Mouse (Mus musculus) G1E (cell line): Measurements from ENCODE around the gene Sh3rf1. TPM values are rescaled to one million over a fixed set of nuclear protein-coding genes. Genes with fewer than 3 reads are reported as not detected.

Source experiments
- ATAC-seq: 2 replicates; pipeline ENCODE4 v1.8.0; 2016; ENCODE audit warnings: mild to moderate bottlenecking; ENCODE audit not compliant: insufficient number of reproducible peaks, poor library complexity, low FRiP score, severe bottlenecking; ENCODE audit errors: extremely low read depth
- DNase-seq: peaks from one replicate; pipeline ENCODE4 v3.0.0; 2012; ENCODE audit warnings: low spot score
- H3K27me3 ChIP-seq: 2 replicates; pipeline ENCODE4 v1.6.1; 2012; ENCODE audit warnings: mild to moderate bottlenecking, low read length, inconsistent platforms; ENCODE audit not compliant: insufficient read depth
- H3K36me3 ChIP-seq: replicated peaks from 2 replicates; pipeline ENCODE3; 2012; ENCODE audit warnings: mild to moderate bottlenecking, inconsistent platforms
- H3K4me1 ChIP-seq: 2 replicates; pipeline ENCODE4 v1.6.1; 2012; ENCODE audit warnings: low read depth, low read length, inconsistent platforms, mixed read lengths; ENCODE audit not compliant: insufficient read depth
- H3K4me3 ChIP-seq: 2 replicates; pipeline ENCODE4 v1.5.1; 2012; ENCODE audit warnings: low read depth, mild to moderate bottlenecking, inconsistent platforms, low read length, moderate library complexity, mixed read lengths
- H3K9me3 ChIP-seq: replicated peaks from 2 replicates; pipeline ENCODE4 v1.6.1; 2012; ENCODE audit warnings: inconsistent platforms
- CTCF ChIP-seq: IDR thresholded peaks from 2 replicates; pipeline ENCODE4 v1.5.1; 2012; ENCODE audit warnings: low read depth, low read length, inconsistent platforms, mixed read lengths
- GATA1 ChIP-seq: IDR thresholded peaks from 2 replicates; pipeline ENCODE4 v1.6.1; 2012; ENCODE audit warnings: borderline replicate concordance, low read length, inconsistent platforms, mixed read lengths
- GATA2 ChIP-seq: IDR thresholded peaks from 2 replicates; pipeline ENCODE4 v1.6.1; 2012; ENCODE audit warnings: low read depth, low read length, inconsistent platforms, borderline replicate concordance
- POLR2AphosphoS5 ChIP-seq: IDR thresholded peaks from 2 replicates; pipeline ENCODE4 v1.6.1; 2012; ENCODE audit warnings: low read depth, low read length, inconsistent platforms; ENCODE audit not compliant: insufficient replicate concordance
- TAL1 ChIP-seq: conservative IDR thresholded peaks from 2 replicates; pipeline ENCODE4 v1.6.1; 2012; ENCODE audit warnings: low read depth, low read length, inconsistent platforms, mixed read lengths
- polyA plus RNA-seq: library from polyadenylated mRNA; stranded (reverse); fragments of >175 nt; gene quantifications from 2 replicates; pipeline ENCODE4 v1.2.3, GENCODE M21; 2012
- total RNA-seq, 2 experiments: library from RNA; stranded (forward) in 1 of 2; stranded (reverse) in 1 of 2; fragments of 200-1000 nt in 1 of 2; fragments of >200 nt in 1 of 2; fragmentation: Nextera tagmentation in 1 of 2; gene quantifications; 2 replicates each; pipeline ENCODE4 v1.2.3; 2014 to 2017

The Sh3rf1 gene
- total and polyA plus RNA-seq, 3 experiments = 2.3 to 4.0 (median 2.6) TPM

DNA sequence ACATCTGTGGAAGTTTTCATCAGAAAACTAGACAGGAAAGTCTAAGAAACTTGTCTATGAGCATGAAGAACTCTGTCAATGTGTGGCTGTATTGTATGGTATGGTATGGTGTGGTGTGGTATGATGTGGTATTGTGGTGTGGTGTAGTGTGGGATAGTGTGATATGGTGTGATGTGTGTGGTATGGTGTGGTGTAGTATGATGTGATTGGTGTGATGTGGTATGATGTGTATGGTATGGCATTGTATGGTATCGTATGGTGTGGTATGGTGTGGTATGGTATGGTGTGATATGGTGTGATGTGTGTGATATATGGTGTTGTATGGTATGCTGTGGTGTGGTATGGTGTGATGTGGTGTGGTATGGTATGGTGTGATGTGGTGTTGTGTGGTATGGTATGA, 43.4 kb downstream of the Sh3rf1 start:
- Histone ChIP-seq H3K4me1 (no peaks in the 10 kb centered on the region), H3K36me3 (no peaks in the 10 kb centered on the region), H3K4me3 (no peak overlapping the region; the same call in 1 of the 2 replicates), H3K27me3 (no peaks in the 10 kb centered on the region), H3K9me3 (no peaks in the 10 kb centered on the region)
- TF ChIP-seq GATA1 (no peak), GATA2 (no peak), CTCF (no peak), TAL1 (no peak), POLR2AphosphoS5 (no peak)
- ATAC-seq (no peak), DNase-seq (no peak)

DNA sequence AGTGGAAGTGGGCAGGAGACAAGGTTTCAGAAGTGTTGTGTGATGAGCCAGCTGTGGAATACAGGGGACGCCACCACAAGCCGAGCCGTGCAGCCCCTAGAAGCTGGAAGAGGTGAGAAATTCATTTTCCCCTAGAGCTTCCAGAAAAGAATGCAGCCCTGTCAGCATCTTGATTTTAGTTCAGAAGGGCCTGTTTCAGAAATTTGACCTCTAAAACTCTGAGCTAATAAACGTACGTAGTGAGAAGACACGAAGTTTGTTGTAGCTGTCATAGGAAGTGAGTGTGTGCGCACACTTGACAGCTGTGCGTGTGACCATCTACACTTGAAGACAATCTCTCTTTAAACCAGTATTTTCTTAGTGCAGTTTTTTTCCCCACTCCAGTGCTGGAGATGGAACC, 44.0 kb downstream of the Sh3rf1 start:
- Histone ChIP-seq H3K9me3 (no peaks in the 10 kb centered on the region), H3K36me3 (no peaks in the 10 kb centered on the region), H3K27me3 (no peaks in the 10 kb centered on the region), H3K4me1 (no peaks in the 10 kb centered on the region), H3K4me3 (no peak overlapping the region)
- no peak for ATAC-seq
- DNase-seq = no peak
- TF ChIP-seq TAL1 (no peak), GATA2 (no peak), CTCF (no peak), GATA1 (no peak), POLR2AphosphoS5 (no peak)

DNA sequence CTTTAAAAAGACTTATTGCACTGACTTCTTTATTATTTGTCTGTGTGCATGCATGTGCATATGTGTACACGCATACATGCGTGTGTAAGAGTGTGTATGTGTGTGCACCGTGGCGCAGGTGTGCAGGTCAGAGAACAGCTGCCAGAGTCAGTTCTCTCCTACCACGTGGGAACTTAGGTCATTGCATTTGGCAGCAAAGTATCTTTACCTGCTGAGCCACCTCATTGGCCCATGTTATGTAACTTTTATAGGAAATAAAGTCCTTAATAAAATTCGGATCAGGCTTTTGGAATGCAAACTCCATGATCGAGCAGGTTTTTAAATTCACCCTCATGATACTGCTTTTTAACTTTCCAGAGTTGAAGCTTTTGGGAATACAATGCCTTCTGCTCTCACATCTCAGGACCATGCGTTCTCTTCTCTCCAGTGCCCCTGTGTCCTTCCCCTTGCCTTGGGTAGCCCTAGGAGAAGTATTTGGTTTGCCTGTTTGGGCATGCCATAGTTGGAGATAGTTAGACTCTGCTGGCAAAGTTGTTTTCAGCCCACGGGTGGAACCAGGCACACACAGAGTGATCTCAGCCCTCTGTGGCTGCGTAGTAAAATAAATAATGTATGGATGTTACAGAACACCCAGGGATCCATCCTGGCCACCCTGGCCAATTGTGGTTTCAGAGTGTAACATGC, 44.7 kb downstream of the Sh3rf1 start:
- no peak overlapping the region for H3K4me3 ChIP-seq
- H3K27me3 ChIP-seq = no peaks in the 10 kb centered on the region
- no peak for TF ChIP-seq GATA2
- no peak for ATAC-seq
- no peaks in the 10 kb centered on the region for H3K4me1 ChIP-seq
- DNase-seq = no peak
- H3K9me3 ChIP-seq = no peaks in the 10 kb centered on the region
- no peaks in the 10 kb centered on the region for H3K36me3 ChIP-seq

DNA sequence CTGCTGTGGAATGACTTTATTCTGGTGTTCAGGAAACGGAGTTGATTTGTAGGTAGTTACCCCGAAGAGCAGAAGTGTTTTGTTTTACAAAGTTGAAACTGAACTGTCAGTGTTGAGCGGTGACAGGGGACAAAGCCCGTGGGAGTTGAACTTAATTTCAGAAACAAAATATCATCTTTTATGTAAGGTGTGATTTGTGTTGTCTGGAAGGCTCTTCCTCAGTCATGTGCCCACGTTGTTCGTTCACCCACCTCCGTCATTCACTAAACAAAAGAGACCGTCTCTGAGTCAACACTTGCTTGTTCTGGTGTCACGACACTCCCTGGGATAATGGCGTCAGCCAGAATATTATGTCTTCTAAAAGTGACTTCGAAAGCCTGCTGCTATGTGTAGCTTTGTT, 46.3 kb downstream of the Sh3rf1 start:
- no peak for TF ChIP-seq GATA2
- no peaks in the 10 kb centered on the region for H3K9me3 ChIP-seq
- no peaks in the 10 kb centered on the region for H3K27me3 ChIP-seq
- H3K4me1 ChIP-seq = no peaks in the 10 kb centered on the region
- H3K4me3 ChIP-seq = no peak overlapping the region
- H3K36me3 ChIP-seq = no peaks in the 10 kb centered on the region
- ATAC-seq (no peak), DNase-seq (no peak)

DNA sequence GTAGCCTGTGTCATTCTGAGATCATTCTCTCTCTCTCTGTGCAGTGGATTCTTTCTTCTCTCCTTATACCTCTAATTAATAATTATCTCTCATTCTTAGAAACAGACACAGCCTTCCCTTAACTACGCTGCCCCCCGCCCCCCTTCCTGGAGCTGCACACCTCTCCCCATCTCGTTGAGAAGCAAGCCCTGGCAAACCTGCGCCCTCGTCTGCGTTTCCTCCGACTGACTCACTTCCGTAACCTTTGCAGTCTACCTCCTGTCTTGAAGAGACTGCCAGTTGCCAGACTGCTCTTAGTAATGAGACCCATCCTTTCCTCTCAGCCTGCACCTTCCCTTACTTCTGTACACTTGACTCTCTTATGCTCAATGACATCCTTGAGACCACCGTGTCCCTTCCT, 46.9 kb downstream of the Sh3rf1 start:
- H3K4me3 ChIP-seq = no peak overlapping the region
- no peaks in the 10 kb centered on the region for H3K4me1 ChIP-seq
- DNase-seq (no peak), ATAC-seq (no peak)
- no peaks in the 10 kb centered on the region for H3K9me3 ChIP-seq
- no peaks in the 10 kb centered on the region for H3K27me3 ChIP-seq
- no peaks in the 10 kb centered on the region for H3K36me3 ChIP-seq
- TF ChIP-seq TAL1 (no peak), GATA2 (no peak), CTCF (no peak), GATA1 (no peak), POLR2AphosphoS5 (no peak)

DNA sequence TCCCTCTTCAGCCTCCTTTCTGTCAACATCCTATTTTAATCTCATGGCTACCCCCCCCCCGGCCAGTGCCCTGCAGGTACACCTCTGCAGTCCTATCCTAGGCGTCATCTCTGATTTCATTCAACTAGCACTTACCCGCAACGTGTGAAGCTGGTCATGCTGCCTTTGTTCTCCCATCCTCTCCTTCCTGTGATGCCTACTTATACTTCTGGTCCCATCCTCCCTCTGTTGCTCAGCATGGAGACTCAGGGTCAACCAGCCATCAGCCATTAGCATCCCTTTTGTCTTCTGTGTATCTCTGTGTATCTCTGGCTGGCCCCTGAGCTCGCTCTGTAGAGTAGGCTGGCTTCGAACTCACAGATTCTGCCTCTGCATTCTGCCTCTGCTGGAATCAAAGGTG, 47.3 kb downstream of the Sh3rf1 start:
- no peaks in the 10 kb centered on the region for H3K27me3 ChIP-seq
- DNase-seq = no peak
- no peak for ATAC-seq
- no peaks in the 10 kb centered on the region for H3K36me3 ChIP-seq
- H3K9me3 ChIP-seq = no peaks in the 10 kb centered on the region
- no peaks in the 10 kb centered on the region for H3K4me1 ChIP-seq
- TF ChIP-seq GATA2 = no peak
- TF ChIP-seq GATA1 = no peak
- TF ChIP-seq CTCF = no peak
- TF ChIP-seq POLR2AphosphoS5 = no peak
- no peak for TF ChIP-seq TAL1
- H3K4me3 ChIP-seq = no peak overlapping the region

DNA sequence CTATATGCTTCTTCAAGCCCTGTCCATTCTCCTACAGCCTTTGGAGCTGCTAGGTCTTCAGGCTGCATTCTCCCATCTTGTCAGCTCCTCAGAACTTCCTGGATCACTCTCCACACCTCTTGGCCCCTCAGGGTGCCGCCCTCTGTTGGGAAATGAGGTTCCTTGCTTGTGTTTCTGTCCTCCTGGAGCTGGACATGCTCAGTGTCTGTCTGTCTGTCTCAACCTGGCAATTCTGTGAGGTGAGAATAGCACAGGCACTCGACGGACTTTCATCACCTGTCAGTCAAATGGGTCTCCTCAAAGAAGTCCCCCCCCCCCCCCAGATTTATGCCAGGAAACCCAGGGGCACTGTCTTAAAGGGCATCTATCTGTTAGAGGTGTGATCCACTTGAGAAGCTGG, 49.2 kb downstream of the Sh3rf1 start:
- ATAC-seq (no peak), DNase-seq (no peak)
- Histone ChIP-seq H3K9me3 (no peaks in the 10 kb centered on the region), H3K4me1 (no peaks in the 10 kb centered on the region), H3K27me3 (no peaks in the 10 kb centered on the region), H3K4me3 (no peak overlapping the region), H3K36me3 (no peaks in the 10 kb centered on the region)
- TF ChIP-seq TAL1 (no peak), CTCF (no peak), POLR2AphosphoS5 (no peak)
